In the genomic region with DNA sequence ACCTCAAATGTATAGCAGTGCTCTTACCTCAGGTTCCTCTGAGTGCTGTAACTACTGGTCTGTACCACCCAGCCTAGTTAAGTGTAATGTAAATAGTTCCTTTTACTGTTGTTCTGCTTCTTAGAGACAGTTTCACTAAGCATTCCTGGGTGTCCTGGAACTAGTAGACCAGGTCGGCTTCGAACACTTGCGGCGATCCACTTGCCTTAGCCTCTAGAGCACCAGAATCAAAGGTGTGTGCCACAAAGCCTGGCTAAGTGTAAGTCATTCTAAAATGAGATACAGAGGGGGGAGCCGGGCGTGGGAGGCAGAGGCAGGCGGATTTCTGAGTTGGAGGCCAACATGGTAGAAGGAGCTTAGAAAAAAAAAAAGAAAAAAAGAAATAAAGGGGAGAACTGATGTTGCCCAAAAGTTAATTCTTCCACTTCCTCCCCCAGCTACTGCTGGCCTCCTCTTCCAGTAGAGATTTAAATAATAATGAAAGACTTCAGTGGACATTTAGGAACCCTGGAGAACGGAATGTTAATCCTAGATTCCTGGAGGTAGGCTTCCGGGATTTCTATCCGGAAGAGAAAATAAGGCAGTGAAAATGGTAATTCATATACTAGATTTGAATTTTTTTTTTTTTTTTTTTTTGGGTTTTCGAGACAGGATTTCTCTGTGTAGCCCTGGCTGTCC, we compare ENCODE assay signal across 22 mouse cellular contexts.
"Had no signal": no experiment of that assay in that cellular context is flagged by ENCODE, and none has a peak within 500 bp of the region (broad histone marks: within the 10 kb centered on the region; RNA-seq: fewer than 3 reads in every experiment).

No protein-coding gene starts in this region.

- H3K9ac ChIP-seq: liver, postnatal 0 days; lung, embryonic 15.5 days; midbrain, embryonic 13.5 days; neural tube, embryonic 13.5 days; neural tube, embryonic 15.5 days; stomach, embryonic 15.5 days had no signal

- H3K27ac ChIP-seq: lung, embryonic 15.5 days; macrophage; midbrain, embryonic 13.5 days; neural tube, embryonic 13.5 days; neural tube, embryonic 15.5 days; stomach, embryonic 15.5 days; stomach, postnatal 0 days had no signal

- H3K4me3 ChIP-seq: lung, embryonic 15.5 days; midbrain, embryonic 13.5 days; myocyte; neural tube, embryonic 13.5 days; neural tube, embryonic 15.5 days; stomach, embryonic 15.5 days had no signal

- DNase-seq: liver, postnatal 0 days; lung, adult 2 months; lung, postnatal 14 days; lung, postnatal 36 days; retina, postnatal 1 day; right cerebral cortex, postnatal 25 days; right cerebral cortex, postnatal 4 days; thymus, adult 2 months; thymus, postnatal 25 days; thymus, postnatal 4 days had no signal

- ATAC-seq: liver, postnatal 0 days; lung, postnatal 0 days; midbrain, embryonic 13.5 days; midbrain, embryonic 16.5 days had no signal

- H3K36me3 ChIP-seq: lung, embryonic 15.5 days; midbrain, embryonic 13.5 days; neural tube, embryonic 13.5 days; neural tube, embryonic 15.5 days; stomach, embryonic 15.5 days had no signal

- H3K9me3 ChIP-seq: lung, embryonic 15.5 days; megakaryocyte, embryonic 14.5 days; midbrain, embryonic 13.5 days; neural tube, embryonic 13.5 days; neural tube, embryonic 15.5 days; stomach, embryonic 15.5 days had no signal

- H3K4me2 ChIP-seq: lung, embryonic 15.5 days; midbrain, embryonic 11.5 days; midbrain, embryonic 13.5 days; neural tube, embryonic 13.5 days; neural tube, embryonic 15.5 days; stomach, embryonic 15.5 days had no signal

- H3K27me3 ChIP-seq: lung, embryonic 15.5 days; midbrain, embryonic 13.5 days; neural tube, embryonic 15.5 days; stomach, embryonic 15.5 days had no signal
